Mouse (Mus musculus): ENCODE data around the gene Bbx. TPM values are rescaled to one million over a fixed set of nuclear protein-coding genes. Genes with fewer than 3 reads are reported as not detected.

The Bbx gene
- polyA plus RNA-seq, 2 experiments, result 13.4 to 30.9 TPM

- TF ChIP-seq POLR2A (IDR thresholded peaks at IDR 0.05; ENCODE audit: borderline replicate concordance, extremely low read depth, insufficient read depth, insufficient read length), result no peak
- DNase-seq (ENCODE audit: low spot score), result no peak
- ATAC-seq (ENCODE audit: low FRiP score, low read depth), result no peak
- Histone ChIP-seq H3K4me2 (replicated peaks; ENCODE audit: low read depth, low read length, severe bottlenecking) (no peak overlapping the region), H3K36me3 (ENCODE audit: control insufficient read depth, insufficient read depth, low read length) (no peaks in the 10 kb centered on the region), H3K27me3 (ENCODE audit: control insufficient read depth, insufficient read depth, low read length) (no peaks in the 10 kb centered on the region), H3K4me3 (replicated peaks; ENCODE audit: low read length) (no peak overlapping the region), H3K4me1 (ENCODE audit: control insufficient read depth, insufficient read depth, low read length) (no peaks in the 10 kb centered on the region), H3K9ac (ENCODE audit: low read depth, low read length, severe bottlenecking) (no peak overlapping the region), H3K27ac (replicated peaks; ENCODE audit: low read depth, low read length) (no peak overlapping the region), H3K9me3 (ENCODE audit: control insufficient read depth, low read length) (no peaks in the 10 kb centered on the region)
- 70% methylated on average over 16 of the region's 16 CpGs for WGBS
Measured at GRCm38 (mm10) chr16:50167231-50167982, 264.8 kb downstream of the Bbx start.

GRCm38 (mm10) chr16:50160418-50161271 lies 271.5 kb downstream of the Bbx start:
- Histone ChIP-seq H3K27ac (replicated peaks; ENCODE audit: low read depth, low read length) (no peak overlapping the region), H3K27me3 (ENCODE audit: control insufficient read depth, insufficient read depth, low read length) (no peaks in the 10 kb centered on the region), H3K36me3 (ENCODE audit: control insufficient read depth, insufficient read depth, low read length) (no peaks in the 10 kb centered on the region), H3K4me2 (replicated peaks; ENCODE audit: low read depth, low read length, severe bottlenecking) (no peak overlapping the region), H3K4me1 (ENCODE audit: control insufficient read depth, insufficient read depth, low read length) (no peaks in the 10 kb centered on the region), H3K9me3 (ENCODE audit: control insufficient read depth, low read length) (no peaks in the 10 kb centered on the region), H3K9ac (ENCODE audit: low read depth, low read length, severe bottlenecking) (no peak overlapping the region), H3K4me3 (replicated peaks; ENCODE audit: low read length) (no peak overlapping the region)
- no peak for TF ChIP-seq POLR2A (IDR thresholded peaks at IDR 0.05; ENCODE audit: borderline replicate concordance, extremely low read depth, insufficient read depth, insufficient read length)
- no peak for DNase-seq (ENCODE audit: low spot score)
- no peak for ATAC-seq (ENCODE audit: low FRiP score, low read depth)
- WGBS, result 92% methylated on average over 11 of the region's 11 CpGs

DNA sequence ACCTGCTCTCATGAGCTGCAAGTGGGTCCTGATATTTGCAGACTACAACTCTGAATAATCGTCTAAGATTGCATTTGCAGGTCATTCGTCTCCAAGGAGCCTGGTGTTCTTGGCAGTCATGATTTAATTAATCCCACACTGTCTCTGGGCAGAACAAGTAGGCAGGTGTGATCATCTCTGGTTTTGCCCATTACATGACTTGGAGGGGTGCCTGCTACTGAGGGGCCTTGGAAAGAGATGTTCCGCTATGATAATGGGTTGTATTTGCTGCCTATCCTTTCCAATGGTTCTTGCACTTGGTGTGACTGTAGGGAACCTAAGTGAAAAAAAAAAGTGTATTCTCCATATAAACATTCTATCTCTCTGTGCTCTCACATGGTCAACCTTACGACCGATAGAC lies 273.6 kb downstream of the Bbx start:
- H3K27ac ChIP-seq (replicated peaks; ENCODE audit: low read depth, low read length), result no peak overlapping the region
- H3K4me1 ChIP-seq (ENCODE audit: control insufficient read depth, insufficient read depth, low read length), result no peaks in the 10 kb centered on the region
- WGBS, result 82% methylated on average over 5 of the region's 5 CpGs
- no peak overlapping the region for H3K4me3 ChIP-seq (replicated peaks; ENCODE audit: low read length)
- no peak for TF ChIP-seq POLR2A (IDR thresholded peaks at IDR 0.05; ENCODE audit: borderline replicate concordance, extremely low read depth, insufficient read depth, insufficient read length)
- H3K4me2 ChIP-seq (replicated peaks; ENCODE audit: low read depth, low read length, severe bottlenecking), result no peak overlapping the region
- H3K9ac ChIP-seq (ENCODE audit: low read depth, low read length, severe bottlenecking), result no peak overlapping the region
- ATAC-seq (ENCODE audit: low FRiP score, low read depth) (no peak), DNase-seq (ENCODE audit: low spot score) (no peak)
- no peaks in the 10 kb centered on the region; the same call in 1 of the 2 replicates for H3K9me3 ChIP-seq (ENCODE audit: control insufficient read depth, low read length)
- H3K36me3 ChIP-seq (ENCODE audit: control insufficient read depth, insufficient read depth, low read length), result no peaks in the 10 kb centered on the region
- H3K27me3 ChIP-seq (ENCODE audit: control insufficient read depth, insufficient read depth, low read length), result no peaks in the 10 kb centered on the region

GRCm38 (mm10) chr16:50149606-50150005 lies 282.6 kb downstream of the Bbx start:
- no peak for ATAC-seq (ENCODE audit: low FRiP score, low read depth)
- no peak for TF ChIP-seq POLR2A (IDR thresholded peaks at IDR 0.05; ENCODE audit: borderline replicate concordance, extremely low read depth, insufficient read depth, insufficient read length)
- no peak overlapping the region for H3K27ac ChIP-seq (replicated peaks; ENCODE audit: low read depth, low read length)
- H3K4me1 ChIP-seq (ENCODE audit: control insufficient read depth, insufficient read depth, low read length), result no peaks in the 10 kb centered on the region; the same call in 1 of the 2 replicates
- H3K4me3 ChIP-seq (replicated peaks; ENCODE audit: low read length), result no peak overlapping the region
- H3K4me2 ChIP-seq (replicated peaks; ENCODE audit: low read depth, low read length, severe bottlenecking), result no peak overlapping the region
- H3K9me3 ChIP-seq (ENCODE audit: control insufficient read depth, low read length), result no peaks in the 10 kb centered on the region
- WGBS, result 78% methylated on average over 4 of the region's 4 CpGs
- no peak for DNase-seq (ENCODE audit: low spot score)
- no peak overlapping the region for H3K9ac ChIP-seq (ENCODE audit: low read depth, low read length, severe bottlenecking)
- no peaks in the 10 kb centered on the region for H3K27me3 ChIP-seq (ENCODE audit: control insufficient read depth, insufficient read depth, low read length)
- H3K36me3 ChIP-seq (ENCODE audit: control insufficient read depth, insufficient read depth, low read length), result no peaks in the 10 kb centered on the region

- no peak overlapping the region for H3K4me2 ChIP-seq (replicated peaks; ENCODE audit: low read depth, low read length, severe bottlenecking)
- WGBS, result 73% methylated on average over 2 of the region's 2 CpGs
- no peaks in the 10 kb centered on the region for H3K9me3 ChIP-seq (ENCODE audit: control insufficient read depth, low read length)
- H3K4me1 ChIP-seq (ENCODE audit: control insufficient read depth, insufficient read depth, low read length), result no peaks in the 10 kb centered on the region; the same call in 1 of the 2 replicates
- no peak for ATAC-seq (ENCODE audit: low FRiP score, low read depth)
- TF ChIP-seq POLR2A (IDR thresholded peaks at IDR 0.05; ENCODE audit: borderline replicate concordance, extremely low read depth, insufficient read depth, insufficient read length), result no peak
- no peaks in the 10 kb centered on the region for H3K36me3 ChIP-seq (ENCODE audit: control insufficient read depth, insufficient read depth, low read length)
- DNase-seq (ENCODE audit: low spot score), result no peak
- no peak overlapping the region for H3K4me3 ChIP-seq (replicated peaks; ENCODE audit: low read length)
- no peak overlapping the region for H3K9ac ChIP-seq (ENCODE audit: low read depth, low read length, severe bottlenecking)
- no peak overlapping the region for H3K27ac ChIP-seq (replicated peaks; ENCODE audit: low read depth, low read length)
- H3K27me3 ChIP-seq (ENCODE audit: control insufficient read depth, insufficient read depth, low read length), result no peaks in the 10 kb centered on the region
Measured at GRCm38 (mm10) chr16:50147900-50148299, 284.3 kb downstream of the Bbx start.

Other genes with a start within 250 kb of the Bbx start
- gene Ccdc54, start 158.8 kb upstream of the Bbx start, polyA plus RNA-seq (2012; rRNA removed), result not detected in 2 replicates
- gene Ccdc54, start 158.8 kb upstream of the Bbx start, polyA plus RNA-seq (2014; fragmentation: Nextera tagmentation; extraction: Ambion mirVana), result not detected in 2 replicates

Data from limb, embryonic 14.5 days (tissue).